Mouse (Mus musculus) left cerebral cortex, adult 18-20 months (tissue): ENCODE data around the gene Raly. TPM values are rescaled to one million over a fixed set of nuclear protein-coding genes. Genes with fewer than 3 reads are reported as not detected.

Source experiments
- DNase-seq, 2 experiments: peaks; one replicate each; pipeline ENCODE4 v3.0.0; 2021 to 2022; ENCODE audit warnings: low spot score in 2 of 2, mixed read lengths in 1 of 2
- total RNA-seq, 2 experiments: library from RNA; stranded (reverse); gene quantifications; 2 replicates each; pipeline ENCODE4 v1.2.3; 2021

The Raly gene
- total RNA-seq, 2 experiments from 2014 or later, result 104 to 109 TPM

- DNase-seq, result no peak
These were observed 7.8 kb upstream of the Raly start for GRCm38 (mm10) chr2:154782856-154783650.

DNA sequence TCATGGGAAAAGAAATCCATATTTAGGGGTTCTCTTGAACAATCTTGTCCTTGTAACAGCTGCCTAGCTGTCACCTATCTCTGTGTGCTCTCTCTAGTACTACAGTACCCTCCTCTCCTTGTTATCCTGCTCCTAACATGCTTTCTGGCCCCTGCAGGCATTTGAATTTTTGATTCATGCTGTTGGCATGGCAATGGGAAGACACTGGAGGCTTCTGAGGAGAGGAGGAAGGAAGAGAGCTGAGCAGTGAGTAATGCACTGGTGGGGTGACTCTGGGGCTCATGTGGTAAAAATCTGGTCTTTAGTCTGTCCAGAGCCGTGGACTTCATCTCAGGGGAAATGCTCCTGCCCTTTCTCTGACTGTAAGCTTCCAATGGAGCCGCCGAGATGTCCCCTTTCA lies 5.6 kb upstream of the Raly start:
- no peak for DNase-seq

GRCm38 (mm10) chr2:154786187-154786586 lies 4.7 kb upstream of the Raly start:
- no peak for DNase-seq

GRCm38 (mm10) chr2:154786776-154787175 lies 4.1 kb upstream of the Raly start:
- DNase-seq, result no peak

GRCm38 (mm10) chr2:154789381-154789780 lies 1.5 kb upstream of the Raly start:
- no peak for DNase-seq

DNA sequence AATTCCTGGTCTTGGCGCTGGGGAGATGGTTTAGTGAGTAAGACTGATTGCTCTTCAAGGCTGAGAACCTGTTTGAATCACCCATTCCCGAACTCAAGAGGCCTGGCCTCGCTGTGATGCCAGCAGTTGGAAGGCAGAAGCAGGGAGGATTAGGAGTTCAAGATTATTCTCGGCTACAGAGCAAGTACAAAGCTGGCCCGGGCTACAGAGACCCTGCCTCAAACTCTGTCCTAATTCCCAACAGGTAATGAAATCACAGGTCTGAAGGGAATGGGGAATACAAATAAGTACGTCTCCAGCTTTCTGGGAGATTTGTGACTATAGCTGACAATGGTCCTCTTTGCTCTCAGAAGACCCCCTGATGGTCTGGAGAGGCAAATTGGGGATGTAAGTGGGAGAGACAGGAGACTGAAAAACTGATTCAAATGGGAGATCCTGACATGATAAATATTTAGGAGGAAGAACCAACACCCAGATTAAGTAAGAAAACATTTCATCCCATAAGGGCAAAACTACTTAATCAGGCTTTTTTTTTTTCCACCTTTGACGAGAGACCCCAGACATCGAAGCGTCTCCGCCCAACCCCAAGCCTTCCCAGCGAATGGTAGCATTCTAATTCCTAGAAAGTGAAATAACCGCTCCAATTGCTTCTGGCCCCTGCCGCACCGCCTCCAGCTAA lies 780 bp upstream of the Raly start:
- no peak for DNase-seq

DNA sequence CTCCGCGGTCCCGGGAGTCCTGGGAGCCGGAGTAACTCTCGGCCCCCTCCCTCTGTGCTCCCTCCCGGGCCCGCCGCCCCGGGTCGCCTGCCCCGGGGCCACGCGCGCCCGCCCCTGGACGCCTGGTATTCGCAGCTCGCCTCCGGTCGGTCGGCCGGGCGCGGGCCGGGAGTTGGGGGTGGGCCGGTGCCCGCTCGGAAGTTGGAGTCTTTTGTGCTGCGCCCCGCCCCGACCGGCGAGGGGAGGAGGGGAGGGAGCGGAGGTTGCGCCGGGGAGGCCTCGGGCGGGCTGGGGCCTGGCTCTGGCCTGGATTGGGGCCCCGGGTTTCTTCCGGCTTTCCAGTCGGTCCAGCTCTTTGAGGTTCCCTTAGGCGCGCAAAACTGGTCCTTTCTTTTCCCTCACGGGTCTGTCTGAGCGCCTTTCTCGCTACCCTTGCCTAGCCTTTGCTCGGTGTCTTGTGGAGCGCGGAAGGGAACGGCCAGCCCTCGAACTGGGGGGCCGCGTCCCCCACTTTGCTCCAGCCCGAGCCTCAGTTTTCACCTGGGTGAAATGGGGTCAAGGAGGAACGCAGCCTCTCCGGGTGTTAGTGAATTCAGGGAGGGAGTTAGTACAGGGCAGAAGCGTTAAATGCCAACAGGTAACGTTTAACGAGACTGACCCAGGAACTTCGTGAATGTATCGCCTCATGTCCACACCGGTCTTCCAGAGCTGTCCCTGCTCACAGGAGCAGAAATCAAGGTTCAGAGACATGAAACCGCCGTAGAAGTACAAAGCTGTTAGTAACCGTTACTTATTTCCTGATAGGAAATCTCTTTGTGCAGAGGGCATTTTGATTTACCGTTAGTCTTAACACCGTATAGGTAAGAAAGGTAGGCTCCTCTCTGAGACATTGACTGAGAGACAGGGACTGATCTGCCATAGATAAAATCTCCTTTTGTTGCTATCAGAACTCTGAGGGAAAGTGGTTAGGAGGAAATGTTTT lies 1.1 kb downstream of the Raly start:
- DNase-seq, result peak; percentile 34 to 66

GRCm38 (mm10) chr2:154803372-154803771 lies 12.5 kb downstream of the Raly start:
- no peak for DNase-seq

DNA sequence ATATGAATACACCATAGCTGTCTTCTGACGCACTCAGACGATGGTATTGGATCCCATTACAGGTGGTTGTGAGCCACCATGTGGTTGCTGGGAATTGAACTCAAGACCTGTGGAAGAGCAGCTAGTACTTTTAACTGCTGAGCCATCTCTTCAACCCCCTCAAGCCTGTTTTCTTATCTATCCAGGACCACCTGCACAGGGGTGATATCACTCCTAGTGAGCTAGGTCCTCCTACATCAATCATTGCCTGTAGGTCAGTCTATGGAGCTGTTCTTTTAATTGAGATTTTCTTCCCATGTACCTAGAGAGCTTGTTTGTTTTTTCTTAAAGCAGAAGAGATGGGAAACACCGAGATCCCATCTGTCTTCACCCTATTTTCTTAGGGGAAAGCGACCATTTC lies 12.9 kb downstream of the Raly start:
- DNase-seq, result no peak

- no peak for DNase-seq
These were observed 16.8 kb downstream of the Raly start for GRCm38 (mm10) chr2:154807689-154808088.

DNA sequence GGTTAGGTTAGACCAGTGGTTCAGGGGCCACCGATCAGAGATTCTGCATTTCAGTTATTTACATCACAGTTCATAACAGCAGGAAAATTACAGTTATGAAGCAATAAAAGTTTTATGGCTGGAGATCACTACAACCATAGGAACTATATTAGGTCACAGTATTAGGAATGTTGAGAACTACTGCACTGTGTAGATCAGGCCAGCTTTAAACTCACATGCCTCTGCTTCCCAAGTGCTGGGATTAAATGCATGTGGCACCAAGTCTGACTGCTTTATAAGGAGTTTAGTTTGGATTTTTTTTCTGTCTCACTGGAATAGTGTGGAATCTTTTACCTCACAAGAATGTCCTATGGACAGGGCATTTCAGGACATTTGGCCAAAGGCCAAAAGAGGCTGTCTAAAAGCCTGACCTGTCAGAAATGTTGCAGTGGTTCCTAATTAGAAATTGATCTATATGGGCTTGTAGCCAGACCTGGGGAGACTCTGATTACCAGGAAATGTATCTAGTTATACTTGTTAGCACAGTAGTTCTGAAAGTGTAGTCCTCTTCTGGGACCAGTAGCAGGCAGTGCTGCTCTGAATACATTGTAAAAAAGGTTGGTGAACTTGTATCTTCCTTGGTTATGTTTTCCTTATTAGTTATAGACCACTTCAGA lies 18.3 kb downstream of the Raly start:
- DNase-seq, result no peak

- DNase-seq, result no peak
These were observed 19.9 kb downstream of the Raly start for GRCm38 (mm10) chr2:154810821-154811220.

GRCm38 (mm10) chr2:154813426-154813825 lies 22.5 kb downstream of the Raly start:
- DNase-seq, result no peak

GRCm38 (mm10) chr2:154817089-154817488 lies 26.2 kb downstream of the Raly start:
- DNase-seq, result no peak

GRCm38 (mm10) chr2:154817788-154818187 lies 26.9 kb downstream of the Raly start:
- DNase-seq, result peak; percentile 39 to 47

GRCm38 (mm10) chr2:154818599-154818998 lies 27.7 kb downstream of the Raly start:
- no peak for DNase-seq

DNA sequence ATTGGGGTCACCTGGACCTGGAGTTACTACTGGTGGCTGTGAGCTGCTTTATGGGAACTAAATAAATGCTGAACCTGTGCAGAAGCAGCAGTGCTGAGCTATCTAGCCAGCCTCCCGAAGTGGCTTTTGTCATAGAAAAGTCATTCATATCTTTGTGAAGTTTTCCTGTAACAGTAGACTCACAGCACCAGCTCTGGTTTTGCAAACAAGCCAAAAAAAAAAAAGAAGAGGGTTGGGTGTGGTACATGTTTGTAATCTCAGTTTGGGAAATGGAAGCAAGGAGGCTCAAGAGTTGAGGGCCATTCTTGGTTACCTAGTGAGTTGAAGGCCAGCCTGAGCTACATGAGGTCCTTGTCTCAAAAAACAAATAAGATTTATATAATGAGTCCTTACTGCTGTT lies 29.4 kb downstream of the Raly start:
- DNase-seq, result no peak

DNA sequence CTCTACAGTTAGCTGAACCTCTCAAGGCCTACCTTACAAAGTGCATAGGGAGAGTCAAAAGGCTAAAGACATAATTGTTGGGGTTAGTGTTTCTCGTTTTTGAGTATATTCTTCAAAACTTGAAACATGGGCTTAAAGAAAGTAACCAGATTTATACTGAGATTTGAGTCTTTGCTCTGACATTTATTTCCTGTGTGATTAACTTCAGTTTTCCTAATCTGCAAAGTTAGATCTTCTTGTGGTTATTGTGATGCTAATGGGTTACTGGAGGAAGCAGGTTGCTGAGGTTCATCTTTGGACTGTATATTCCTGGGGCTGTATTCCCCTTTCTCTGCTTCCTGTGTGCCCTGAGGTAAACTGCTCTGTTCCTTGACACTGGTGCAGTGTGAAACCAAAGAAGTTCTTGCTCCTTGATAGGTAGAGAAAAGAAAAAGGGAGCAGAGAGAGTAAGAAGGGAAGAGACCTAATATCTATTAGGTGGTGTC lies 35.2 kb downstream of the Raly start:
- no peak for DNase-seq

DNA sequence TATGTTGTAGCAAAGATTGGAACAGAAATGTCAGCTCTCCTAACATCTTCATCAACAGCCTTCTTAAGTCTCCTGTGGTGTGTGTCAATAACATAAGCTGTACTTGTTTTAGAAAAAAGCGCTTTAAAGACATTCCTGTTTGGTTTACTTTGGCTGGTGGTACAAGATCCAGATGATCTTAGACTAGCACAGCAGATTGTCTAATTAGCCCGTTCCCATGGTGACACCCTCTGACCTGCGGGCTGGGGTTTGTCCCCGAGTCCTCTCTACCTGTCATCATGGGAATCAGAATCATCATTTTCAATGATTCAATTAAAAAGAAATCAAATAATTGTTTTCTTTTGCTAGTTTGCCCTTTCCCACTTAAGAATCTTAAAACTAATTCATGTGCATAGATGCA lies 36.6 kb downstream of the Raly start:
- no peak for DNase-seq

DNA sequence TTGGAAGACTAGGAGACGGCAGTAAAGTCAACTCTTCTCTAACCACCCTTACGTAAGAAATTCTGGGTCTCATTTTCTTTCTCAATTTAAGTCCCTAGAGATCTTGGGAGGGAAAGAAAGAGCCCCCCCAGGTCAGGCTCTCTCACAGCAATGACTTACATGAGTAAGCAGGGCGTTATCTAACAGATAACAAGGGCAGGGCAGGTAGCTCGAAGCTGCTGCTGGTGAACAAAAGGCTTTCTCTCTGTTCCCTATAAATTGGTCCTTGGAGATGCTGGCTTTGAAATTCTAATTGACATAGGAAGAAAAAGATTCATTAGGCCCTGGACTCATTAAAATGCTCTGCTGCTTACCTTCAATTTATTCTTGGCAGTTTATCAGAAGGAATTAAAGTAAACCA lies 41.6 kb downstream of the Raly start:
- DNase-seq, result no peak
